ENCODE assay signal across 10 mouse cellular contexts in genomic region chr1:72878473-72879318, GRCm38 (mm10). TPM values are rescaled to one million over a fixed set of nuclear protein-coding genes. Genes with fewer than 3 reads are reported as not detected.
DNase-seq lines count a peak whose midpoint lies in the region; ATAC-seq and TF ChIP-seq lines count a peak whose summit lies in the region.
"Had no signal": no experiment of that assay in that cellular context is flagged by ENCODE, and none has a peak within 500 bp of the region (broad histone marks: within the 10 kb centered on the region; RNA-seq: fewer than 3 reads in every experiment).

No protein-coding gene starts in this region.

- H3K4me2 ChIP-seq in kidney, embryonic 15.5 days, result peak overlapping the region; percentile 54
- H3K4me2 ChIP-seq in hindbrain, embryonic 14.5 days (replicated peaks), result peak overlapping the region; percentile 45
- peak overlapping the region; percentile 37 for H3K4me2 ChIP-seq in midbrain, postnatal 0 days (ENCODE audit: low read depth, low read length, poor library complexity, severe bottlenecking)

- H3K27me3 ChIP-seq in kidney, embryonic 15.5 days, result peaks cover 6% of the 10 kb centered on the region; the same call in 1 of the 2 replicates
- H3K27me3 ChIP-seq in hindbrain, embryonic 14.5 days (ENCODE audit: control insufficient read depth, insufficient read depth, low read length), result peaks cover 20% of the 10 kb centered on the region; the same call in 1 of the 2 replicates
- no peaks in the 10 kb centered on the region for H3K27me3 ChIP-seq in midbrain, postnatal 0 days (ENCODE audit: insufficient read depth, low read length)

- ATAC-seq in cerebellum, adult (ENCODE audit: insufficient number of reproducible peaks, low FRiP score, low TSS enrichment), result no peak
- ATAC-seq in kidney, embryonic 15.5 days (replicated peaks; ENCODE audit: low FRiP score), result peak; percentile 33; the same call in 1 of the 2 replicates
- no peak for ATAC-seq in hindbrain, embryonic 14.5 days (ENCODE audit: low FRiP score)
- ATAC-seq in midbrain, postnatal 0 days (ENCODE audit: low FRiP score), result no peak

- peak overlapping the region; percentile 65 for H3K27ac ChIP-seq in kidney, embryonic 15.5 days
- H3K27ac ChIP-seq in hindbrain, embryonic 14.5 days, result no peak overlapping the region
- H3K27ac ChIP-seq in midbrain, postnatal 0 days (ENCODE audit: low read depth, low read length), result no peak overlapping the region

- 14% methylated on average over 25 of the region's 25 CpGs for WGBS in kidney, embryonic 15.5 days
- 64% methylated on average over 25 of the region's 25 CpGs for WGBS in hindbrain, embryonic 14.5 days
- 48% methylated on average over 25 of the region's 25 CpGs for WGBS in midbrain, postnatal 0 days

- H3K4me3 ChIP-seq in kidney, embryonic 15.5 days (replicated peaks), result peak overlapping the region; percentile 15
- H3K4me3 ChIP-seq in hindbrain, embryonic 14.5 days (replicated peaks; ENCODE audit: low read length), result no peak overlapping the region
- no peak overlapping the region for H3K4me3 ChIP-seq in midbrain, postnatal 0 days (ENCODE audit: low read depth, low read length)

- H3K9ac ChIP-seq in kidney, embryonic 15.5 days, result no peak overlapping the region
- H3K9ac ChIP-seq in hindbrain, embryonic 14.5 days, result no peak overlapping the region
- no peak overlapping the region for H3K9ac ChIP-seq in midbrain, postnatal 0 days (replicated peaks; ENCODE audit: low read length, poor library complexity, severe bottlenecking)

- no peak for TF ChIP-seq CTCF in midbrain, postnatal 0 days (IDR thresholded peaks at IDR 0.05)

- peaks cover 46% of the 10 kb centered on the region for H3K4me1 ChIP-seq in kidney, embryonic 15.5 days
- H3K4me1 ChIP-seq in hindbrain, embryonic 14.5 days (replicated peaks; ENCODE audit: control insufficient read depth, insufficient read depth, low read length), result peaks cover 29% of the 10 kb centered on the region
- 0 out of 2 replicates have a peak, but pooled peaks cover 3% of the 10 kb centered on the region for H3K4me1 ChIP-seq in midbrain, postnatal 0 days (ENCODE audit: insufficient read depth, low read length)

- no peaks in the 10 kb centered on the region for H3K9me3 ChIP-seq in kidney, embryonic 15.5 days (replicated peaks)
- H3K9me3 ChIP-seq in hindbrain, embryonic 14.5 days (ENCODE audit: control insufficient read depth, low read length), result no peaks in the 10 kb centered on the region
- H3K9me3 ChIP-seq in midbrain, postnatal 0 days (ENCODE audit: low read length), result no peaks in the 10 kb centered on the region

- H3K36me3 ChIP-seq in kidney, embryonic 15.5 days, result no peaks in the 10 kb centered on the region
- no peaks in the 10 kb centered on the region for H3K36me3 ChIP-seq in hindbrain, embryonic 14.5 days (replicated peaks; ENCODE audit: control insufficient read depth, insufficient read depth)
- H3K36me3 ChIP-seq in midbrain, postnatal 0 days (ENCODE audit: insufficient read depth, low read length), result no peaks in the 10 kb centered on the region

- peak; percentile 35 to 43 for DNase-seq in cerebellum, postnatal 10 days
- no peak for DNase-seq in kidney, adult 9 months
- no peak for DNase-seq in hindbrain, embryonic 14.5 days (ENCODE audit: low spot score)
- no peak for DNase-seq in midbrain, postnatal 0 days (ENCODE audit: low spot score)
- no peak for DNase-seq in testis, postnatal 14 days (ENCODE audit: low spot score)
- no peak for DNase-seq in retina, embryonic 14.5 days (ENCODE audit: low spot score)
- DNase-seq: layer of hippocampus, postnatal 36 days had no signal

RNA-seq across cellular contexts. Expression of gene Igfbp5, which starts 4.0 kb away (rescaled TPM):
- 90.4 and 94.0 TPM in 2 replicates for polyA plus RNA-seq in kidney, embryonic 15.5 days (2015; fragmentation: Nextera tagmentation; extraction: Ambion mirVana)
- 47.5 and 54.4 TPM in 2 replicates for polyA plus RNA-seq in hindbrain, embryonic 14.5 days (2014; fragmentation: Nextera tagmentation; extraction: Ambion mirVana)
- total RNA-seq in midbrain, postnatal 0 days (2014; rRNA removed), result 109 and 127 TPM in 2 replicates
- 42.8 and 47.4 TPM in 2 replicates for polyA plus RNA-seq in midbrain, postnatal 0 days (2015; fragmentation: Nextera tagmentation; extraction: Ambion mirVana)

RNA-seq across cellular contexts. Expression of gene Igfbp2, which starts 54.4 kb away (rescaled TPM):
- 138 and 150 TPM in 2 replicates for polyA plus RNA-seq in kidney, embryonic 15.5 days (2015; fragmentation: Nextera tagmentation; extraction: Ambion mirVana)
- 443 and 473 TPM in 2 replicates for polyA plus RNA-seq in hindbrain, embryonic 14.5 days (2014; fragmentation: Nextera tagmentation; extraction: Ambion mirVana)
- 432 and 450 TPM in 2 replicates for total RNA-seq in midbrain, postnatal 0 days (2014; rRNA removed)
- 272 and 323 TPM in 2 replicates for polyA plus RNA-seq in midbrain, postnatal 0 days (2015; fragmentation: Nextera tagmentation; extraction: Ambion mirVana)
- total RNA-seq: megakaryocyte progenitor cell, adult 5-6 weeks had no signal

Comparison
In these comparisons a context has a peak if more than half of its experiments do, and no peak if none do; other contexts are left out.
1. DNase-seq: peak in cerebellum, postnatal 10 days (2 of 2); none in kidney, adult 9 months (single experiment), hindbrain, embryonic 14.5 days (single experiment), midbrain, postnatal 0 days (single experiment), testis, postnatal 14 days (single experiment) and retina, embryonic 14.5 days (single experiment).
2. Peak in every context shown above with its lines, with median percentiles within 50 percentile points of each other: H3K4me2 ChIP-seq.